Mouse (Mus musculus): ENCODE data around the gene Ptn. TPM values are rescaled to one million over a fixed set of nuclear protein-coding genes. Genes with fewer than 3 reads are reported as not detected.
A peak's percentile ranks its signal among the peaks of the same experiment; 100 is the strongest.
"Not testable (repeated sequence)": the region's sequence is repeated elsewhere in the genome, so short reads cannot be mapped to it uniquely, and the experiment has no call there.

Gene Ptn
- polyA plus RNA-seq, 1 experiment from 2014 or later = 674 TPM

GRCm38 (mm10) chr6:36752887-36753286 lies 57.1 kb downstream of the Ptn start:
- 46% methylated on average over 6 of the region's 6 CpGs for WGBS
- no peak overlapping the region; the same call in 1 of the 2 replicates for H3K27ac ChIP-seq (ENCODE audit: low read depth, low read length)
- H3K9ac ChIP-seq (replicated peaks; ENCODE audit: low read depth, low read length) = no peak overlapping the region
- no peaks in the 10 kb centered on the region for H3K27me3 ChIP-seq (ENCODE audit: control insufficient read depth, insufficient read depth, low read length)
- H3K4me3 ChIP-seq (ENCODE audit: low read depth, low read length) = no peak overlapping the region
- no peaks in the 10 kb centered on the region for H3K36me3 ChIP-seq (ENCODE audit: control insufficient read depth, insufficient read depth, low read length)
- H3K9me3 ChIP-seq (ENCODE audit: control insufficient read depth, low read length) = no peaks in the 10 kb centered on the region
- no peaks in the 10 kb centered on the region for H3K4me1 ChIP-seq (ENCODE audit: control insufficient read depth, insufficient read depth, low read length)
- no peak for ATAC-seq (ENCODE audit: low read depth)
- H3K4me2 ChIP-seq (ENCODE audit: low read depth, low read length) = no peak overlapping the region

DNA sequence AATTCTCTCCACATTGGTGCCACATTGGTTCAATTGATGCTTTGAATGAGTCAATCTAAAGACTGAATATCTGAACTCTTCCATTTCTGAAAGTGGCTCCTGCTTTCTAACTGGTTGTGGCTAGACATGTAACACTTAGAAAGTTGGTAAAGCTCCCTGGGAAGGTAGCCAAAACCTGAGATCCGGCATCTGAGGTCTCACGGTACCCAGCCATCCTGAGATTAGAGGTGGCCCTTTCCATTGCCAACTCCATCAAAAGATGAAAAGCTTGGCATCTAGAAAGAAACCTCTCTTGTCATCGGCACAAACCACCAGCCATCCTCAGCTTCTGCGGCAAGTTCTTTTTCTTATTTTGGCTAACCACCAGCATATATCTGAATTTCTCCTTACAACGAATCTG lies 70.2 kb downstream of the Ptn start:
- Histone ChIP-seq H3K27me3 (ENCODE audit: control insufficient read depth, insufficient read depth, low read length) (no peaks in the 10 kb centered on the region), H3K27ac (ENCODE audit: low read depth, low read length) (no peak overlapping the region), H3K4me1 (ENCODE audit: control insufficient read depth, insufficient read depth, low read length) (no peaks in the 10 kb centered on the region), H3K9ac (replicated peaks; ENCODE audit: low read depth, low read length) (no peak overlapping the region), H3K36me3 (ENCODE audit: control insufficient read depth, insufficient read depth, low read length) (peaks cover 16% of the 10 kb centered on the region; the same call in 1 of the 2 replicates), H3K9me3 (ENCODE audit: control insufficient read depth, low read length) (no peaks in the 10 kb centered on the region), H3K4me2 (ENCODE audit: low read depth, low read length) (no peak overlapping the region), H3K4me3 (ENCODE audit: low read depth, low read length) (no peak overlapping the region)
- WGBS = 94% methylated on average over 5 of the region's 5 CpGs
- ATAC-seq (ENCODE audit: low read depth) = no peak

GRCm38 (mm10) chr6:36736763-36737162 lies 73.3 kb downstream of the Ptn start:
- H3K27ac ChIP-seq (ENCODE audit: low read depth, low read length) = no peak overlapping the region
- H3K4me1 ChIP-seq (ENCODE audit: control insufficient read depth, insufficient read depth, low read length) = no peaks in the 10 kb centered on the region
- no peaks in the 10 kb centered on the region for H3K9me3 ChIP-seq (ENCODE audit: control insufficient read depth, low read length)
- H3K9ac ChIP-seq (replicated peaks; ENCODE audit: low read depth, low read length) = no peak overlapping the region
- H3K36me3 ChIP-seq (ENCODE audit: control insufficient read depth, insufficient read depth, low read length) = peaks cover 16% of the 10 kb centered on the region; the same call in 1 of the 2 replicates
- WGBS = 87% methylated on average over 2 of the region's 2 CpGs
- no peak overlapping the region for H3K4me2 ChIP-seq (ENCODE audit: low read depth, low read length)
- no peak overlapping the region for H3K4me3 ChIP-seq (ENCODE audit: low read depth, low read length)
- no peak for ATAC-seq (ENCODE audit: low read depth)
- H3K27me3 ChIP-seq (ENCODE audit: control insufficient read depth, insufficient read depth, low read length) = no peaks in the 10 kb centered on the region

DNA sequence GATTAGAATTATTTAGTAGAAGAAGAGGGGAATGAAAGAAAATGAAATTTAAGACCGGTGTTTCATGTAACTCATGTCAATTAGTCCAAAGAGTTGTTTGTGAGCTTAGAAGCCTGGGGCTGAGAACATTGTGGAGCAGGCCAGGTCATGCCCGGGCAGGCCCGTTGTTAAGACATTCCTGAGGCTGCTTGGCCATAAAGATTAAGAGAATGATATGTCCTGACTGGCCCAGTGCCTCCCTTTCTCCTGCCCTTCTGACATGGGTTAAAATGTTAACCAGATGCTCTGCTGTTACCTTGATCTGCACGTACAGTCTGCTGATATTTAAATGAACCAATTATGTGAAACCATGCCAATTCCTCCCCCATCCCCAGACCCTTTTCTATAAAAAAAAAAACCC lies 74.4 kb downstream of the Ptn start:
- not testable (repeated sequence) for H3K4me3 ChIP-seq (ENCODE audit: low read depth, low read length); H3K4me1 ChIP-seq (ENCODE audit: control insufficient read depth, insufficient read depth, low read length); H3K9me3 ChIP-seq (ENCODE audit: control insufficient read depth, low read length); H3K4me2 ChIP-seq (ENCODE audit: low read depth, low read length); H3K9ac ChIP-seq (replicated peaks; ENCODE audit: low read depth, low read length); H3K27ac ChIP-seq (ENCODE audit: low read depth, low read length); H3K27me3 ChIP-seq (ENCODE audit: control insufficient read depth, insufficient read depth, low read length); ATAC-seq (ENCODE audit: low read depth)
- peaks cover 16% of the 10 kb centered on the region; the same call in 1 of the 2 replicates for H3K36me3 ChIP-seq (ENCODE audit: control insufficient read depth, insufficient read depth, low read length)
- WGBS = 86% methylated on average over 4 of the region's 4 CpGs

GRCm38 (mm10) chr6:36729811-36730210 lies 80.2 kb downstream of the Ptn start:
- not testable (repeated sequence) for H3K36me3 ChIP-seq (ENCODE audit: control insufficient read depth, insufficient read depth, low read length); H3K27ac ChIP-seq (ENCODE audit: low read depth, low read length); H3K9ac ChIP-seq (replicated peaks; ENCODE audit: low read depth, low read length); H3K4me2 ChIP-seq (ENCODE audit: low read depth, low read length); H3K9me3 ChIP-seq (ENCODE audit: control insufficient read depth, low read length); H3K4me3 ChIP-seq (ENCODE audit: low read depth, low read length); H3K27me3 ChIP-seq (ENCODE audit: control insufficient read depth, insufficient read depth, low read length); ATAC-seq (ENCODE audit: low read depth); H3K4me1 ChIP-seq (ENCODE audit: control insufficient read depth, insufficient read depth, low read length)
- 98% methylated on average over 7 of the region's 7 CpGs for WGBS

DNA sequence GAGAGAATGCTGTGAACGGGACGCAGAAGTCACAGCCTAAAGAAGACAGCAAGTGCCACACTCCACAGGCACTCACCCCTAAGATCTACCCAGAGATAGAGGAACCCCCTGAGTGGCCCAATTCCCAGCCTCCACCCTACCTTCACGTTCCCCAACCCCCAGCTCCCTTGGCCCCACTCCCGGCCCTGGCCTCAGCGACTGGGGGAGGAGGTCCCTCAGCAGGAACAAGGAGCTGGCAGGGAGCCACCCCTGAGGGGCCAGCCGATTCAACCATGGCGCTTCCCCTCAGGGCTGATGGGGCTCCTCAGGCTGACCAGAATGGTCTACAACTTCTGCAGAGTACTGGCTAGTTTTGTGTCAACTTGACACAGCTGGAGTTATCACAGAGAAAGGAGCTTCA lies 81.9 kb downstream of the Ptn start:
- WGBS = 71% methylated on average over 7 of the region's 7 CpGs
- peaks cover 6% of the 10 kb centered on the region; the same call in 1 of the 2 replicates for H3K9me3 ChIP-seq (ENCODE audit: control insufficient read depth, low read length)
- ATAC-seq (ENCODE audit: low read depth) = no peak
- H3K4me3 ChIP-seq (ENCODE audit: low read depth, low read length) = no peak overlapping the region
- peaks cover 6% of the 10 kb centered on the region; the same call in 1 of the 2 replicates for H3K4me1 ChIP-seq (ENCODE audit: control insufficient read depth, insufficient read depth, low read length)
- H3K36me3 ChIP-seq (ENCODE audit: control insufficient read depth, insufficient read depth, low read length) = 0 out of 2 replicates have a peak, but pooled peaks cover 4% of the 10 kb centered on the region
- H3K4me2 ChIP-seq (ENCODE audit: low read depth, low read length) = no peak overlapping the region
- H3K27me3 ChIP-seq (ENCODE audit: control insufficient read depth, insufficient read depth, low read length) = no peaks in the 10 kb centered on the region
- H3K9ac ChIP-seq (replicated peaks; ENCODE audit: low read depth, low read length) = no peak overlapping the region
- no peak overlapping the region for H3K27ac ChIP-seq (ENCODE audit: low read depth, low read length)

GRCm38 (mm10) chr6:36725509-36726160 lies 84.4 kb downstream of the Ptn start:
- no peak overlapping the region for H3K4me3 ChIP-seq (ENCODE audit: low read depth, low read length)
- H3K4me2 ChIP-seq (ENCODE audit: low read depth, low read length) = no peak overlapping the region
- 85% methylated on average over 3 of the region's 3 CpGs for WGBS
- no peak for ATAC-seq (ENCODE audit: low read depth)
- peaks cover 12% of the 10 kb centered on the region; the same call in 1 of the 2 replicates for H3K4me1 ChIP-seq (ENCODE audit: control insufficient read depth, insufficient read depth, low read length)
- 0 out of 2 replicates have a peak, but pooled peaks cover under 1% of the 10 kb centered on the region for H3K9me3 ChIP-seq (ENCODE audit: control insufficient read depth, low read length)
- H3K9ac ChIP-seq (replicated peaks; ENCODE audit: low read depth, low read length) = no peak overlapping the region
- no peak overlapping the region for H3K27ac ChIP-seq (ENCODE audit: low read depth, low read length)
- H3K36me3 ChIP-seq (ENCODE audit: control insufficient read depth, insufficient read depth, low read length) = no peaks in the 10 kb centered on the region
- H3K27me3 ChIP-seq (ENCODE audit: control insufficient read depth, insufficient read depth, low read length) = no peaks in the 10 kb centered on the region

GRCm38 (mm10) chr6:36722769-36723549 lies 87.1 kb downstream of the Ptn start:
- no peaks in the 10 kb centered on the region for H3K36me3 ChIP-seq (ENCODE audit: control insufficient read depth, insufficient read depth, low read length)
- H3K4me3 ChIP-seq (ENCODE audit: low read depth, low read length) = no peak overlapping the region
- no peaks in the 10 kb centered on the region for H3K9me3 ChIP-seq (ENCODE audit: control insufficient read depth, low read length)
- H3K4me2 ChIP-seq (ENCODE audit: low read depth, low read length) = no peak overlapping the region
- H3K27ac ChIP-seq (ENCODE audit: low read depth, low read length) = peak overlapping the region; percentile 69
- peaks cover 12% of the 10 kb centered on the region; the same call in 1 of the 2 replicates for H3K4me1 ChIP-seq (ENCODE audit: control insufficient read depth, insufficient read depth, low read length)
- H3K27me3 ChIP-seq (ENCODE audit: control insufficient read depth, insufficient read depth, low read length) = no peaks in the 10 kb centered on the region
- ATAC-seq (ENCODE audit: low read depth) = peak; percentile 86
- 40% methylated on average over 5 of the region's 5 CpGs for WGBS
- no peak overlapping the region for H3K9ac ChIP-seq (replicated peaks; ENCODE audit: low read depth, low read length)

GRCm38 (mm10) chr6:36713329-36713728 lies 96.7 kb downstream of the Ptn start:
- Histone ChIP-seq H3K27me3 (ENCODE audit: control insufficient read depth, insufficient read depth, low read length) (no peaks in the 10 kb centered on the region), H3K9me3 (ENCODE audit: control insufficient read depth, low read length) (no peaks in the 10 kb centered on the region), H3K4me2 (ENCODE audit: low read depth, low read length) (no peak overlapping the region), H3K9ac (replicated peaks; ENCODE audit: low read depth, low read length) (no peak overlapping the region), H3K4me1 (ENCODE audit: control insufficient read depth, insufficient read depth, low read length) (no peaks in the 10 kb centered on the region), H3K27ac (ENCODE audit: low read depth, low read length) (no peak overlapping the region), H3K4me3 (ENCODE audit: low read depth, low read length) (no peak overlapping the region), H3K36me3 (ENCODE audit: control insufficient read depth, insufficient read depth, low read length) (peaks cover 14% of the 10 kb centered on the region; the same call in 1 of the 2 replicates)
- ATAC-seq (ENCODE audit: low read depth) = no peak
- 82% methylated on average over 4 of the region's 4 CpGs for WGBS
